Mouse (Mus musculus) naive thymus-derived CD4-positive, alpha-beta T cell, adult 2 months (primary cell): Measurements from ENCODE around the gene Ehhadh.
"Not testable (repeated sequence)": the region's sequence is repeated elsewhere in the genome, so short reads cannot be mapped to it uniquely, and the experiment has no call there.

Source experiments
- DNase-seq: peaks from one replicate; pipeline ENCODE4 v3.0.0-alpha.2; 2011; ENCODE audit warnings: low read depth

The Ehhadh gene

DNA sequence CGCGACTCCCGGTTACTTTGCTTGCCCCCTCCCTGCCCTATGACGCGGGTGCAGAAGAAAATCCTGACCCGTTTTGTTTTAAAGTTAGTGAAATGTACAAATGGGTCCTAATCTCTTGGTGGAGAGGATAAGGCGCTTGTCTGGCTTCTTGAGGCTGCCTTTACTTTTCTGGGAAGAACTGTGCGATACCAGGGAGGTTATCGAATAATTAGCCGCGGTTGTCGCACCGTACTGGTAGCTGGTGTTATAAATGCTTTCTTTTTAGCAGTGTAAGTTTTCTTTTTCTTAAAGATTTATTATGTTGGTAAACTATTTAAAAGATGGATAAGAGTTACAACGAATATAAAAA, 7.1 kb upstream of the Ehhadh start:
- no peak for DNase-seq

DNA sequence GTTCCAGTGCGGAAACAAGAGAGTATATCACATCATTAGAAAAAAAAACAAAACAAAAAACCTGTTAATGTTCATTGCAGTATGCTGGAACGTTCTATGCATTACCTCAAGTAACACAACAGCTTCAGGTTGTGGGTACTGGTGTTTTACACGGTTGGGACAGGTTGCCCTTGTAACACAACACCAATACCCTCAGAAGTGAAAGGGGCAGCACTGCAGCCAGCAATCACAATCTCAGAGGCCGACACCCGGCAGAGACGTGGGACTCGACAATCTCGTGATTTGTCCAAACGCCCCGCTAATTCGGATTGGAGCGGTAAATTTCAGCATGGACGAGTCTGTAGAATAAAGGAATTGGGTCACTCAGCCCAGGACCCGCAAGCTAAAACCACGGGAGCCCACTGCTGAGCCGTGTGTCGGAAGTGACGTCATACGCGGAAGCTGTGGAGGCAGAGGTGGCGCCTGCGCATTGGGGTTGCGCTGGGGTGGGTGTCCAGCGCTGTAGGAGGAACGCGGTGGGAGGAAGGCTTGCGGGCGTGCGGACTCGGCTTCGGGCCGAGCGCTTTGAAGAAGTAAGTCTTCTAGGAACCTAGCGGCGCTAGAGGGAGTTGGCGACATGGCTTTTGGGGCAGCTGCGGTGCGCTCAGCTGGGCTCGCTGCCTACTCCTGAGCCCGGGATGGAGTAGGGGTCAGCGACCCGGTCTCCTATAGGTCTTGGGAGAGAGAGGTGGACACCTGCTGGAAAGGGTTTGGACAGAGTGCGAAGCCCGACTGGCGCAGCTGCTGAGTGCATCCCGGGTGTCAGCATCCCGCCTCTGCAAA, 6.5 kb upstream of the Ehhadh start, which contains the start of gene Map3k13:
Gene Map3k13 (plus strand): TSS at position 472 of the 822 bp plus-strand sequence.
- DNase-seq = peak; percentile 96

DNA sequence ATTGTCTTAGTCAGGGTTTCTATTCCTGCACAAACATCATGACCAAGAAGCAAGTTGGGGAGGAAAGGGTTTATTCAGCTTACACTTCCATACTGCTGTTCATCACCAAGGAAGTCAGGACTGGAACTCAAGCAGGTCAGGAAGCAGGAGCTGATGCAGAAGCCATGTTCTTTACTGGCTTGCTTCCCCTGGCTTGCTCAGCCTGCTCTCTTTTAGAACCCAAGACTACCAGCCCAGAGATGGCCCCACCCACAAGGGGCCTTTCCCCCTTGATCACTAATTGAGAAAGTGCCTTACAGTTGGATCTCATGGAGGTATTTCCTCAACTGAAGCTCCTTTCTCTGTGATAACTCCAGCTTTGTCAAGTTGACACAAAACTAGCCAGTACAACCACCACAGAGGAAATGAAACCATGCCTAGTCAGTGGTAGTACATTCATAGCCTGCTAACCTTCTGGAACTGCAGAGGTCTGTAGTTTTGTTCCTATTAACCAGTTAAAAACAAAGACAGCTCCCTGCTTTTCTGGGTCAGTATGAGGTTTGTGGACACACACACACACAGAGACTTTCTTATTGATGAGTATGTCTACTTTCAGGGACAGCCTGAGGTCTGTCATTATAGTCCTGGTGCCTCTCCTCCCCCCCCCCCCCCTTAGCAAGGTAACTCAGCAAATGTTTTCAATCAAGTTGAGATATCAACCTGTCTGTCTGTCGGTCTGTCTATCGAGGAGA, 5.6 kb upstream of the Ehhadh start:
- not testable (repeated sequence) for DNase-seq

DNA sequence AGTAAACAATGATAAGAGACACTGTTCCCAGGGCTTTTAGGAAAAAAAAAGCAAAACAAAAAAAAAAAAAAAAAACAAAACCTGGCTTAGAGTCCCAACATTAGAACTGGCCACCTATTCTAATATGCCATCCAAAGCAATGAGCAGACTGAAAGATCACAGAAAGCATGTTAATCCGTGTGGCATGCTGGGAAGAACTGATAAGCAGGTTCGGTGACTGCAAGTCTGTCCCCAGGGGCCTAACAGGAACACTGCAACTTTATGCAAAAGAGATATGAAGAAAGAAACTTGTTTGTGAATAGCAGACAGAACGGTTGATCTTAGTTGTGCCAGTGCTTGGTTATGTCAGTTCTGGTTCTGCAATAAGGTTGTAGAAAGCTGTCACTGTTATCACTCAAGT, 4.2 kb upstream of the Ehhadh start:
- DNase-seq = no peak

DNA sequence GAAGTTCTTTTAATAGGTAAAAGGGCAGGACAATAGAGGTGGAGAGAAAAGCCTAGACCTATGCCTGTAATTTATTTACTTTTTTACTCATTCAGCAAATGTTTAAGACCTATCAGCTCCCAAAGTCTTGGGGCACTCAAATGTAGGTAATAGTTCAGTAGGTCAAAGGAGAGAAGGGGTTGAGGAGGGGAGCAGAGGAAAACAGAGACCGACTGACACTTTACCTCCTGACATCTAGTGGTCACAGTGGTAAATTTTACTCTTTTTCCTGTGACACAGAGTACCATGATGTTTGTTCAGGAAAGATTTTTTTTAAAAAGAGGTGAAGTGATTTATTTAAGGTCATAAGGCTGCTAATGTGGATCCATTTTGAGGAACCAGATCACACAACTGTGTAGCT, 2.9 kb upstream of the Ehhadh start:
- no peak for DNase-seq

DNA sequence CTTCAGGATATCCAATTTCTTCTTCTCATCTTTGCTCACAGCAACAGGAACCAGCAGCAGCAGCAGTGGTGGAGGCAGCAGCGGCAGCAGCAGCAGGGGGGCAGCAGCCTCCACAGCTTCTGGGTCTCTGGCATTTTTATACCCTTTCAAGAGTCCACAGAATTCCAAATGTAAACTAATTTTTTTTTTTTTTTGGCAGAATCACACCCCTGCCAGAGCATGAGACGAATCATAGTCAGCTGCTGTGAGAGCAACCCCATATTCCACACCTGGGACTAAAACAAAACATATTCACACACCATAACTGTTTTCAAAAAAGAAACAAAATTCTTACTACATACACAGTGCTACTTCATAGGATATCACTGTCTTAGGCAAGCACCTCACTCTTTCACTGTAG, 1.6 kb upstream of the Ehhadh start:
- DNase-seq = no peak

DNA sequence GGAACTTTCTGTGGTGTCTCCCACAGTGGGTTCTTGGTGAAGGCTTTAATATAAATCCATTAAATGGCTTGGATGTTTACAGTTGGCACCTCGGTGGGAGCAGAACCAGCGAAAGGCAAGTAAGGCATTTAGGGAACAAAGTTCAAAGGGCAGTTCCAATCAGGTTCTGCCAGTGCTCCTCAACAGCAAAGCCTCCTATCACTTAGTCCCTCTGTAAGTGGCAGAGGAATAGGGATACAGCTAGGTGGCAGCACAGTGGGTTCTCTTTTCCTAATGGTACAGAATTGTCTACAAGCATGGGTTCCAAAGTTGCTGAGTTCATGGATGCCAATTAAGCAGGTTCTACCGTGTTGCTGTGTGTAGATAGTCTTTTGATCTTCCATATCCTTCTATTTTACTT, 974 bp upstream of the Ehhadh start:
- DNase-seq = no peak

DNA sequence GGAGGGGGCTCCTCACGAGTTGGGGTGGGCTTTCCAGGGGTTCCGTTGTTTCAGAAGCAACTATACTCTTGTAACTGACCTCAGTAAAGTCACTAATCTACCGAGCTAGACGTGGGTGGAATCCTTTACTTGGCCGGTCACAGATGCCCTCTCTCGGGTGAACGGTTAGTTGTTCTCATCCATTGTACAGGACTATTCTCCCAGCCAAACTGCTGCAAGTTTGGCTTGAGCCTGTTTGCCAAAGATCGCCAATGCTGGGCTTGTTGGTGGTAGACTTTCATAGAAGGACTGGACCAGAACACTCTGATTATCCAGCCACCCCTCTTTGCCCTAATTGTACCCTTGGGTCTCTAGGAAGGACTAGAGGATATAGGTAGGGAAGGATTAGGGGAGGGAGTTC, 1.3 kb downstream of the Ehhadh start:
- DNase-seq = no peak

DNA sequence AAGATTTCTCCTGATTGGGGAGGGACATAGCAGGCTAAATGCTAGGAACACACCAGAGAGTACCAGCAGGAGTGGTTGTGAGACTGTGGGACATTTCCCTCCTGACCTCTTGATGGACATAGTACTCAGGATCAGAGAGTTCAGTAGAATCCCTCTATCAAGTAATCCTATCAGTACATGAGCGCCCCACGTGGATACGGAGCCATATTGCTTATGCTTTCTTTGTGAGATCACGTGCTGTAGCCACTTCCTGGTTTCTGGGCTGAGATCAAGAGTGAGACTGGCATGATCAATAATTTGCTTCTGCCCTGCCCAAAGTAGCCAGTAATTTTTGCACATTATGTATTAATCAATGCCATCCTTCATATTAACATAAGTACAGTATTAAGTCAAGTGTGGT, 2.6 kb downstream of the Ehhadh start:
- DNase-seq = peak; percentile 27

DNA sequence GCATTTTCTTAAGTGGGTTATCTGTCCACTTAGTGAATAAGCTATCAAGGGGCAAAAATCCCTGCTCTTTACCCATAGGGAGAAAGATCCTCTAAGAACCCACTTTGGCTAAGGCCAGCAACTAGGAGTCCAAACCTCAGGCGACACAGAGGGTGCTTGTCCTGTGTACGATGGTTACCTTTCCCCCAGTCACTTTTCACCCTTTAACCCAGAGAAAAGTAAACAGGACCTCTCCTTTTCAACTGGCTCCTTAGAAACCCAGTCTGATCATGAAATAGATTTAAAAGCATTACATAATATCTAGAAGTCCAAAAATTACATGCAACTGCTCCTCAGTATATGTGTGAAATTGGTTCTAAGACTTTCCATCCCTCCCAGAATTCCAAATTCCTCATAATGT, 4.8 kb downstream of the Ehhadh start:
- no peak for DNase-seq

DNA sequence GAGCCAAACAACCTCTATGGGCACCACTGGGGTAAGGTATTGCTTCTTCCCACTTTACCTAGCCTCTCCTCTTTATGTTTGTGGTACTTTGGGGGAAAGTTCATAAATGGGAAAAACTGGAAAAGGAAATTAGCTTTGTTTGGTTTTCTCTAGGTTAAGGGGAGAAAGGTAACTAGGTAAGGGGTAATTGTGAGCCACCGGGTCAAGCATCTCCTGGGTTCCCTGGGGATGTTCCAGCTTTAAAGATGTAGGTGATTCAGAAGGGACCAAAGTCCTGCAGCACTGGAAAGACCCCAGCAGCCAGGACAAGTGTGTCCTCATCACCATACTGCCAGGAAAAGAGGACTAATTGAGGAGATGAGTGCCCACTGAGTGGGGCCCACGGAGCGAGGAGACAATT, 5.7 kb downstream of the Ehhadh start:
- no peak for DNase-seq

DNA sequence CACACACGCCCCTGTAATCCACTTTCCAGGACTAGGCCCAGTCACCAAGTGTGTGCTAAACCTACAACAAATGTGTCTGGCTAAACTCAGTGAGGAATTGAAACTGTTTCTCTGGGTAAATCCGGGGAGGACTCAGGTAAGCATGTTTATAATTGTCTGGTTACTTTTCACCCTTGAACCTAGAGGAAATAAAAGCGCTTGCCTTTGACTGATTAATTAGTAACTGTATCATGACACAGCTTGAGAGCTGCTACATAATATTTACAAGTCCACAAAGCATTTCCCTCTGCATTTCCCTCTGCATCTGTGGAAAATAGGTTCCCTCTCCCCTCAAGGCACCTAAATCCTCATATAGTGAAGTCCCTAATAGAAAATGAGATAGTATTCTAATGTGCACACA, 6.3 kb downstream of the Ehhadh start:
- DNase-seq = no peak

DNA sequence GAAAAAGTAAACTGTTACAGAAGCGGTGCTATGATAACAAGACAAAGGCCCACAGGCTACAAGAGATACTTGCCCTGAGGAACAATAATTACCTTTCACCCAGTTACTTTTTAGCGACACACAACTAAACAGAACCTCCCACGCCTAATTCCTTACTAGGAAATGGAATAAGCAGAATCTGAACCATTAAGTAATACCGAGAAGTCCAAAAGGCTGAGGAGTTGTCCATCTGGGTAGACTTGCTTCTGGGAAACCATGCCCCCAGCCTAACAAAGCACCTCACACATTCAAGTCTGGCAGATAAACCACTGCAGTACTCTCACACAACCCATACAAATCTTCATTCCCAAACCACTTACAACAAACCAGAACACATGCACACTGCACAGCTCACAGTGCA, 8.5 kb downstream of the Ehhadh start:
- DNase-seq = no peak

DNA sequence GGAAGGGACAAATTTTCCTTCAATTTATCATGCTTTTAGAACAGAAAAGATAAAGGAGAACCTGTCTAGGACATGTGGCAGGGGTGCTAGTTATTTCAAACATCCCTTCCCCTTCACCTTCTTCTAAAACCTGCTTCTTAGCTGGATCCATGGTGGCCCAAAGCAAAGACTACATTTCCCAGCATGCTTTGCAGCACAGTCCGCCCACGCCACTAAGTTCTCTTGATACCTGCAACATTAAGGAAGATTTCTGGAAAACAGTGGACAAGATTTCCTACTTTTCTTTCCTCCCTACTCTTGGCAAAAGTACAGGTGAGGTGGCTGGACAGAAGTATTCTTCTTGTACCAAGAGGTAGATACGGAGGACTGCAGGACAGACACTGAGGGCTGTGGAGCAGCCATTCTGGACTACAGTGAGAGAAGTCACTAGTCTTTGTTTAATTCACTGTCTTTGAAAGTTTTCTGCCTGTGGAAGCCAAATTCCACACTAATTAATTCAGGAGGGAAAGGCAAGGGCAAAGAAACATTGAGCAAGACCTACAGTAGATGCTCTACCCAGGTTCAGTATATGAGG, 9.2 kb downstream of the Ehhadh start:
- peak; percentile 44 for DNase-seq

DNA sequence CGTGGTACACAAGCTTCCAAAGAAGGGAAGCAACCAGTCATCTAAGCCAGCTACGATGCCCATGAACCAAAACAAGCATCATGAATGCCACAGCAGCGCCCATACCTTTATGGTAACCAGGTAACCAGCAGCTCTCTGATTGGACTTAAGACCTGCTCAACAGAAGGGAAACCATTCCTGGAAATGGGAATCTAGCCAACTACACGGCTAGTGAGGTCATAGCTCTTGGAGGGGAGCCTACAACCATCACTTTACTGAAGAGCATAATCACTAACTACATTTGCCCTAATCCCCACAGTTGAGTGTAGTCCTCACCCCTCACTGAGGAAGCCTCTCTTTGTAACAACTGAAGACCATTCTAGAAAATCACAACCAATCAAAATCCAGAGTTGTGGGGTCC, 12.9 kb downstream of the Ehhadh start:
- DNase-seq = no peak

DNA sequence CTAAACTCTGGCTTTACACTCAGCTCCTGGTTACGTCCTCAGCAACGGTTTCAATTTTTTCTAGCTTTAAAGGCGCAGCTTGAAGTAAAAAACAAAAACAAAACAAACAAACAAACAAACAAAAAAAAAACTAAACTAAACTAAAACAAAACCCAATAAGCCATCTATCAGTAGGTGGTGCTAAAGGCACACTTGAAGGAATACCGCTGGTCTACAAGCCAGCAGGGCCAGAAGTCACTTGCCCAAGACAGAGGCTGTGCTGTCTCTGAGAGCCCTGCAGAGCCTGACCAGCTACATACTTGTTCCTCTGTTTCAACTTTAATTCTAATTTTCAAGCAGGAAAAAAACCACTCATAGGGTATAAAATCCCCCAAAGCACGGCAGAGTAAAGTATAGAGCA, 17.9 kb downstream of the Ehhadh start:
- peak; percentile 30 for DNase-seq

DNA sequence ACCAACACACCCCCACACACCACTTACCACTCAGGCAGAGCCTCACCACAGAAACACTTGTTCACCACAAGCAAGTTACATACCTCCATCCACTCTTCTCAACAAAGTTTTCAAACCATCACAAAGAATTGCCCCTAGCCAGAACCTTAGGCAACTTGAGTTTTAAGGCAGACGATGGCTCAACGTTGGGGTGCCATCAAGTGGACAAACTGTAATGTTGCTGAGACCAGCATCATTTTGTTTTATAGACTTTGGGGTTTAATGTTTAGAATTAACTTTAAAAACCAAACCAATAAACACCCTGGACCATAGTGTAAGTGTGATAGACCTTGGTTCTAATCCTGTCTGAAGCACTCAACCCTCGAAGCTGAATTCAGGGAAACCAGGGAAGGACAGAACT, 19.4 kb downstream of the Ehhadh start:
- DNase-seq = no peak

DNA sequence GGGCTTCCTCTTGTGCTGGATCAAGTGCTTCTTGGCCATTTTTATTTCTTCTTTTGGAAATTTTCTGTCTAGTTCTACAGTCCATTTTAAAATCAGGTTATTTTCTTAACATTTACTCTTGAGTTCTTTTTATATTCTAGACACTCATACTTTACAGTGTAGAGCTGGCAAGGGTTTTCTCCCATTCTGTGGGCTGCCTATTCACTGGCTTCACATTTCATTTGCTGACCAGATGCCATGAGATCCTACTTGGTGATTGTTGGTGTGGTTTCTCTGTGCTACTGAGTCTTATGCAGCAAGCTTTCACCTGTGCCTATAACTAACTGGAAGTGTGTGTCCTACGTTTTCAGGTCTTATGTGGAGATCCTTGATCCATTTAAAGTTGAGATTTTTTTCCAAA, 29.2 kb downstream of the Ehhadh start:
- no peak for DNase-seq

DNA sequence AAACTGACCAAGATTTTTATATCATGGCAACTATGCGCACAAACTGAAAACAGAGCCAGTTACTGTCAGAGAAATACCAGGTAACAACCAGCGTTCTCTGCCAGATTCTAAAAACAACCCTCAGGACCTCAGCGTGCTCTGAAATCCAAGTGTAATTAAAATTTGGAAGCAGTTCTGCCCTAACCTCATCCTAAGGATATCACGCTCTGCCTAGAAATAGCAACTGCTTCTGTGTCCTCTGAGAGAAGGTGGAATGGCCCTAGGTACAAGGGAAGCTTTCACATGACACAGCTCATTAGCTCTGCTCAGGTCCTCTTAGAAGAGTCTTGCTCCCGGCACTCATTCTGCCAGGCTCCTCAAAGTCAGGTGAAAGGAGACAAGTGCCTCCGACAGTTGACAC, 44.2 kb downstream of the Ehhadh start:
- DNase-seq = no peak

DNA sequence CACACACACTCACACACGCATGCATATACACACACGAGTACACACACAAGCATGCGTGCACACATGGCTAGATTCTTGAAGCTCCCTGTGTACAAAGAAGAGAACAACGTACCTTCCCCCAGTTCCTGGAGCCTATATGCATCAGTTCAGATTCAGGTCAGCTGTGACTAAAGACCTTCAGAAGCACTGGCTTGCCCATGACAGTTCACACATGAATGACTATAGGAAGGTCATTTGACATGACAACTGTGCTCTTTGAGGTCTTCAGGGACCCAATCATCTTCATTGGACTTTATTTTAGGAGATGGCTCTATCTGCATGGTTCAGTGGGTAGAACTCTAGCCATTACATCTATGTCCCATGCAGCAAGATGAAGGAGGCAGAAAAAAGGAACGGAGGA, 44.7 kb downstream of the Ehhadh start:
- DNase-seq = no peak

DNA sequence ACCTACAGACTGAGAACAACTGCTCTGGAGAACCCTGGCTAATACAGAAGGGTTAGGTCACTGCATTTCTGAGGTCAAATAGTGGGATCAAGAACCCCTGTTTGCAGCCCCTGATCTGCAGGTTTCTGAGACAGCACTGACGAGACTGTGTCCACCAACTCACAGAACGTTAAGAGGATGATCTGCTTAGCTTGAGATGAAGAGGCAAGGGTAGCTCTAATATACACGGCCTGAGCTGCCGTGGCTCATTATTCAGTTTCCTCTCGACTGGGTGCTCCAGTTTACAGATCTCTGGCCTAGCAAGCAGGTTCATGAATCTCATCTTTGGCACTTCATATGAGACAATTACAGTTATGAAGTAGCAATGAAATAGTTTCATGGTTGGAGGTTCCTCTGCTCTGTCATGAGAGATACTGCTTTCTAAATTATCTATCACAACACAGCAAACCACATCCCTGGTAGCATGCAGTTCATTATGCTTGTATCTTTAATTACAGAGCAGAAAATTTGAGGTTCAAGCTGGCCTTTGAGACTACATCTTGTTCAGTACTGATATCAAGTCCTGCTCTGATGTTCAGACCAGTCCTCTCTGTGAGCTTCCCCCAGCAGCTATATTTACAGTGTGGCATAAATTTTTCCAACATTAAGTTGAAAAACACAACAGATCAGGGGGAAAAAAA, 45.3 kb downstream of the Ehhadh start:
- no peak for DNase-seq

DNA sequence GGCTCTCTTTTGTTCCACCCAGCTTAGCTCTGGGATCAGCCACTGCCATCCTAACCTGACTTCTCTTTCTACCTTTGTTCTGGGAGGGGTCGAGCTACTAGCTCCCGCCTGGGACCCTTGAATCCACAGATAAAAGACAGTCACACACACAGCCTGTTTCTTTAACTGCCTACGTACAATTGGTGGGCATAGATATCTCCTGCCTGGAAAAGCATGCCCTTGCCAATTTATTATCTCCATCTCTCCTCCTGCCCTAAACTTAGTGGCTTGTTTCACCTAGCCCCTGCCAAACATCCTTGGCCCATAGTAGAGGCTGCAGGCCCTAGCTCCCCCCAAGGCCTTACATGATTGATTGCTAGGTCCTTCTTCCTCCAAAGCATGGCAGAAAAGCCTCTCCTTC, 46.1 kb downstream of the Ehhadh start:
- DNase-seq = no peak

DNA sequence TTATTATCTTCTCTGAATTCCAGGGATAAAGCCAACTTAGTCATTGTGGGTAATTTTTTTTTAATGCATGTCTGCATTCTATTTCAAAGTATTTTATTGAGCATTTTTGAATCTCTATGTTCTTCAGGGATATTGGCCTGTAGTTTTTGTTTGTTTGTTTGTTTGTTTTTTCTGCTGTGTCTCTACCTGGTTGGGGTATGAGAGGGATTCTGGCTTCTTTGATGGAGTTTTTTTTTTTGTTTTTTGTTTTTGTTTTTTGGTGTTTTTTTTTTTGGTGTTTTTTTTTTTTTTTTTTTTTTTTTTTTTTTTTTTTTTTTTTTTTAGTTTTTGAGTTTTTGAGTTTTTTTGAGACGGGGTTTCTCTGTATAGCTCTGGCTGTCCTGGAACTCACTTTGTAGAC, 52.0 kb downstream of the Ehhadh start:
- DNase-seq = no peak
